Mouse (Mus musculus): ENCODE data around the gene Efcab12.

Efcab12 gene

DNA sequence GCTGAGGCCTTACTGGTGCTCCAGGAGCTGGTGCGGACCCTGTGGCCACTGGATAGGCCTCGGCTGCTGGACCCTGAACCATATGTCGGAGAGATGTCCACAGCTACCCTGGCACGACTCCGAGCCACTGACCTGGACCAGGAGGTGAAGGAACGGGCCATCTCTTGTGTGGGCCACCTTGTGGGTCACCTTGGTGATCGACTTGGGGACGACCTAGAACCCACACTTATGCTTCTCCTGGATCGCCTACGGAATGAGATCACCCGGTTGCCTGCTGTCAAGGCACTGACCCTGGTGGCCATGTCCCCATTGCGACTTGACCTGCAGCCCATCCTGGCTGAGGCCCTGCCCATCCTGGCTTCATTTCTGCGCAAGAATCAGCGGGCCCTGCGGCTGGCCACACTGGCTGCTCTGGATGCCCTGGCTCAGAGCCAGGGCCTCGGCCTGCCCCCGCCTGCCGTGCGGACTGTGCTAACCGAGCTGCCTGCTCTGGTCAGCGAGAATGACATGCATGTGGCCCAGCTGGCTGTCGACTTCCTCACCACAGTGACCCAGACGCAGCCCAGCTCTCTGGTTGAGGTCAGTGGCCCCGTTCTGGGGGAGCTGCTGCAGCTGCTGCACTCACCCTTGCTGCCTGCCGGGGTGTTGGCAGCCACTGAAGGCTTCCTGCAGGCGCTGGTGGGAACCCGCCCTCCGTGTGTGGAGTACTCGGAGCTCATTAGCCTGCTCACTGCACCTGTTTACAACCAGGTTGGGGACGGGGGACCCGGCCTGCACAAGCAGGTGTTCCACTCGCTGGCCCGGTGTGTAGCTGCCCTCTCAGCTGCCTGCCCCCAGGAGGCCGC is 46.1 kb downstream of the Efcab12 start:
- no peak for DNase-seq (ENCODE audit: low spot score in 2 of 2)

DNA sequence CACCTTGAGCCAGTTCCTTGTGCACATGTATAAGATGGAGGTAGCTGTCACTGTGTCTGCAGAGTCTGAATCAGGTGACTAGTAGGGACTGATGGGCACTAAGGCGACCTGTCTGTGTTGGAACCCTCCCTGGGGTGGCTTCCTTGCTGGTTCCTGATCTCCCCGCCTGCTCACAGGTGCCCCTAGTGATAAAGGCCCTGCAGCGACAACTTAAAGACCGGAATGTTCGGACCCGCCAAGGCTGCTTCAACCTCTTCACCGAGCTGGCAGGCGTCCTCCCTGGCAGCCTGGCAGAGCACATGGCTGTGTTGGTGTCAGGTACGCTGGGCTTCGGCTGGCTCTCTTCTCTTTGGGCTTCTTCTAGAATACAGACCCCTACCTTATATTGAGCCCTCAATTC is 47.2 kb downstream of the Efcab12 start:
- no peak for DNase-seq (ENCODE audit: low spot score in 2 of 2)

DNA sequence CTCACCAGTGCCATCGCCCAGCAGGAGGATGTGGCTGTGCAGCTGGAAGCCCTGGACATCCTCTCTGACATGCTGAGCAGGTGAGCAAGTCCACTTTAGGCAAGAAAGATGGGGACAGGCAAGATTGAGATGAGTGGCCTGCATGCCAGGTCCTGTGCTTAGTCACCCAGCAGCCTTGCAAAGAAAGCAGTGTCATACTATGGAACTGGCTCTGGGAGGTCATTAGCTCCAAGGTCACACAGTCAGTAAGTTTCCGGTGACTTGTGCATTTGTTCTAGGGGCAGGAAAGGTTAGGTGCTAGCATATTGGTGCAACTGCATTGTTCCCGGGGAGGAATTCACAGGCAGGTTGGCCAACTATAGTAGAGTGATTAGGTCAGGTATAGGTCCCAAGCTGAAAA is 55.4 kb downstream of the Efcab12 start:
- no peak for DNase-seq (ENCODE audit: low spot score in 2 of 2)

DNA sequence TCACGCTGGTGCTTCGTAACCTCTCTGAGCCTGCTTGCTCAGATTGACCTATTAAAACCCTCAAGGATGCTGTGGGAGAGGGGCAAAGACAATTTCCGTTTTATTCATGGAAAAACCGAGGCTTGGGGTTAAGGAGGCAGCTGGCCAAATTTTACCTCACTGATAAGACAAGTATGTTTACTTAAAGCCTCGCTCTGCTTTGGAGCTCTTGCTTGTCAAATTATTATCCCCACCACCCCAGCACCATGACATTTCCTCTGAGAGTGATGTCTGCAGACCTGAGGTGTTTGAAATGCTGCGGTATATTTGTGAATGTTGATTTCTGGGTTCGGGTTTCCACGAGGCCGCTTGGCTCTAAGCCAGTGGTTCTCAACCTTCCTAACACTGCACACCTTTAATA is 61.8 kb downstream of the Efcab12 start:
- no peak for DNase-seq (ENCODE audit: low spot score in 2 of 2)

DNA sequence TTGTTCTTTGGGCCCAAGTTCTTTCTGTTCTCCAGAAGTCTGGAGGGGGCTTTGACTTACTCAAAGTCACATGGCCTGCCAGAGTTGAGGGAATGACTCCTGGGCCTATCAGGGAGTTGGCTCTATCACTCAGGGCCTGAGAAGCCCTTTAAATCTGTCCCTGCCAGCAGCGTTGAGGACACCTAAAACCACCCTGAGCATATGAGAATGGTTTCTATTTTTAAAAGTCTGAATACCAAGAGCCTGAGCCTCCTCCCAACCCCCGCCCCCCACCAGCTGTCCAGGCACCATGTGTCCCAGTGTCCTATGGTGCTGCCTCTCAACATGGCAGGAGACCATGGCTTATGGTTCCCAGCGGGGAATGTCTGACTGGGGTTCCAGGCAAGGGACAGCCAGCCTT is 62.4 kb downstream of the Efcab12 start:
- no peak for DNase-seq (ENCODE audit: low spot score in 2 of 2)

DNA sequence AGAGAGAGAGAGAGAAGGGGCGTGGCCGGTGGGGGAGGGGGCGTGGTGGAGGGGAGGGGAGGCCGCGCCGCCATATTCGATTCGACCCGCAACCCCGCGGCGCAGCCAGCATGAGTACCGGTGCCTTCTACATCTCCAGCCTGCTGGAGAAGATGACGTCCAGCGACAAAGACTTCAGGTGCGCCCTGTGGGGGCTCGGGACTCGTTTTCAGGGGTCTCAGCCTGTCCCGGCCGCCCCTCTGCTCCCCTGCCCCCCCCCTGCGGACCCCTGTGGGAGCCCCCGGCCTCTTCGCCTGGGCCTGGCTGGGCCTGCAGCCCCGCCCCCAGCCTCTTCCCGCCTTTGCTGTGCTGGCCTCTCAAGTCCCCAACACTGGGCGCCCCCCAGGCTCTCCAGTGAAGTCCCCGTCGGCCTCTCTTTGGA is 63.7 kb downstream of the Efcab12 start, which contains the start of gene Cand2:
TSS of gene Cand2 (plus strand) at position 38 of the 421 bp plus-strand sequence.
- no peak for DNase-seq (ENCODE audit: low spot score in 2 of 2)

DNA sequence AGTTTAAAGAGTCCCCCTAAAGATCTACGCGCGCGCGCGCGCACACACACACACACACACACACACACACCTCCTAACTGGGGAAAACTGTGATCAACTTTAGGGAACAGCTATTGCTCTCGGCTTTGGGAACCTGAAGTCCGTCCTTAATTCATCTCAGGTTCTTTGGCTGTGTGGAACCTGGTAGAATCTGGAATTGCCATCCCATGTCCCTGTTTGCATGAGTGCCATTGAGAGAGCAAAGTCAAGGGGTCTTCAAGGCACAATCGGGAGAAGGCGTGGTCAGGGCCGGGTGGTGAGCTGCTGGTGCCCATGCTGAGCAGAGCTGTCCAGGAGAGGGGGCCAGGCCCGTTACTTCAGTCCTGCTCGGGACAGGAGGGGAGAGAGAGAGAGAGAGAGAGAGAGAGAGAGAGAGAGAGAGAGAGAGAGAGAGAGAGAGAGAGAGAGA is 64.2 kb downstream of the Efcab12 start:
- no peak for DNase-seq (ENCODE audit: low spot score in 2 of 2)

DNA sequence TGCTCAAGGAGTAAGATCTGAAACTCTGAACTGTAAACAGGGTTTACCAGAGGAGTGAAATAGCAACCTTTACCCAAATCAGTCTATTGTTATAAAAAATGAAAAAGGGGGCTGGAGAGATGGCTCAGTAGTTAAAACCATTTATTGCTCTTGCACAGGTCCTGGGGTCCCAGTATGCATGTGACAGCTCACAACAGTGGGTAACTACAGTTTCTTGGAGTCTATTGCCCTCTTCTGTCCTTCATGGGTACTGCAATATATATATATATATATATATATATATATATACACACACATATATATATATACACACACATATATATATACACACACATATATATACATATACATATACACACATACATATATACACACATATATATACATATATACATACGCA is 65.6 kb downstream of the Efcab12 start:
- DNase-seq (ENCODE audit: low spot score in 2 of 2): no peak

DNA sequence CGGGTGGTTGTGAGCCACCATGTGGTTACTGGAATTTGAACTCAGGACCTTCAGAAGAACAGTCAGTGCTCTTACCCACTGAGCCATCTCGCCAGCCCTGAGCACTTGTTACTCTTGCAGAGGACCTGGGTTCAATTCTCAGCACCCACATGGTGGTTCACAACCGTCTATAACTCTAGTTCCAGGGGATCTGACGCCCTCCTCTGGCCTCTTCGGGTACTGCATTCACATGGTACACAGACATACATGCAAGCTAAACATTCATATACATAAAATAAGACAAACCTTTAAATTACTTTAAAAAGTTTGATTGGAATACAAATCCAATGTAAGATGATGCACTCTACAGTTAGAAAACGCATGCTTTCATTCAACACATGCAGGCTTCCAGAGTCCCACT is 66.0 kb downstream of the Efcab12 start:
- DNase-seq (ENCODE audit: low spot score in 2 of 2): no peak

DNA sequence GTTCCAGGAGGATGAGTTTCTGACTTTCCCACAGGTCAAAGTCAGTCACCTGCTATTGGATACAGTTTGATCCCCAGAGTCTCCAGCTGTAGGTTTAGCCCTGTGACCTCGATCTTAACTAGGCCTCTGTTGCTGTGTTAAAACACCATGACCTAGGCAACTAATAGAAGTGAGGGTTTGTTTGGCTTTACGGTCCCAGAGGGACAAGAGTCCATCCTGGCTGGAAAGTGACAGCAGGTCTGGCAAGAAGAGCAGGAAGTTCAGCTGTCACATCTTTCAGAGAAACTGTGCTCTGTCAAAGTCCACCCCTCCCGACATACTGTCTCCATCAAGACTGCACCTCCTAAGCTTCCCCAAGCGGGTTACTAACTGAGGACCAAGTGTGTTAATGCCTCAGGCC is 67.4 kb downstream of the Efcab12 start:
- no peak for DNase-seq (ENCODE audit: low spot score in 2 of 2)

DNA sequence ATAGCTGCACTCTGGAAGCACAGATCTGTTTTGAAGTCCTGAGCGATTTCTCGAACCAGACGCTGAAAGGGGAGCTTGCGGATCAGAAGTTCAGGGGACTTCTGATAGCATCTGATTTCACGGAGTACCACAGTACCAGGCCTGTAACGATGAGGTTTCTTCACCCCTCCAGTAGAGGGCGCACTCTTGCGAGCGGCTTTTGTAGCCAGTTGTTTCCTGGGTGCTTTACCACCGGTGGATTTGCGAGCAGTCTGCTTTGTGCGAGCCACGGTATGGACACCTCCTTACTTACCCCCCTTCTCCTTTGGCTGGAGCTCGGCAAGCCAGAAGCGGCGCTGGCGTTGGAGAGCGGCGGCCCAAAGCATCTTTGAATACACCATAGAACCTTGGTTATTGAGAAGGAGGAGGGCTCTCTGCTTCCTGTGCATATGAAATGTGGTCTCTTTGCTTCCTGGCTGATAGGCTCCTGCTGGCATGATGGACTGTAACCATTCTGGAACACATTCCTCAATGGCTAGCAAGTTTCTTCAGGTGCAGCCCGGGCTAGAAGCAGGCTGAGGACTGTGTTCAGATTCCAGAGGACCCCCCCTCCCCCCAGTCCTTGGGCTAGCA is 68.0 kb downstream of the Efcab12 start:
- DNase-seq (ENCODE audit: low spot score in 2 of 2): no peak

DNA sequence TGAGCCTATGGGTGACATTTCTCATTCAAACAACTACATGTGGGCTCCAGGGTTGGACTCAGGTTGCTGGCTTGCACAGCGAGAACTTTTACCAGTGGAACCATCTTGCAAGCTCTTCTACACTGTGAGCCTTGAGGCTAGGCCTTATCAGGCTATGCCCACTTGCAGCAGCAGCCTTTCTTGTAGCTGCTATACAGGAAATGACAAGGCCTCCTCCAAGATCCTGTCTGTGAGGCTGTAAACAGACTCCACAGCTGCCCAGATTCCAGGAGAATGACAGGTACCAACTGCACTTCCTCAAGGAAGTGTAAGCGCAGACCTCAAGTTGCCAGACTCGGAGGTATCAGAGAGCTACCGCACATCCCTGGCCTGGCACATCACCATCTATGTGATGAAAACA is 70.0 kb downstream of the Efcab12 start:
- DNase-seq (ENCODE audit: low spot score in 2 of 2): no peak

DNA sequence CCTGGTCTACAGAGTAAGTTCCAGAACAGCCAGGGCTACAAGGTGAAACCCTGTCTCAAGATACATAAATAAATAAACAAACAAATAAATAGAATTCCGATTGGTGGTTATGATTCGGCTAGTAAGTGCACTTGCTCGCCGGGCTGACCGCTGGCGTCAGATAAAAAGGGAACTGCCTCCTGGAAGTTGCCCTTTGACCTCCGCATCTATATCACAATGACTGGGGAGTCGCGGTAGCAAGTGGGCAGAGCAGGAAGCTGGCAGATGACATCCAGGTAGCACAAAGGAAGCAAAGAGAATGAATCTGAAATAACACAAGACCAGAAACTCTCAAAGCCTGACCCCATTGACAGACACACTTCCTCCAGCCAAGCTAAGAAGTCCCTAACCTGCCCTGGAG is 70.9 kb downstream of the Efcab12 start:
- no peak for DNase-seq (ENCODE audit: low spot score in 2 of 2)

DNA sequence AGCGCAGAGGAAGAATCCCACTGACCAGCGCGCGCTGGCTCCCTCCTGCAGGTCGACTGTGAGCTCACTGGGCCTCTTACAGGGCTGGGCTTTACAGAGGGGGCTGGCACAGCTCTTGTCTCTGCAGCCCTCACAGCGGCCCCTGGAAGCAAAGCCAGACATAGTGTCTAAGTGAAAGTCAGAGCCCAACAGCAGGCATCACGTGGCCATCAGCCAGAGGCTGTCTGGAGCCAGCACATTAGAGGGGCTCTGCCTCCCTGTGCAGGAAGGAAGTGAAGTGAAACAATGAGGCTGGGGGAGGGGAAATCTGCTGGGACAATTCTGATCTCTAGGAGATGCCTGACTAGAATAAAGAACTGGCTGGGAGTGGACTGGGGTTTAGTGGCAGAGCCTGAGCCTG is 74.0 kb downstream of the Efcab12 start:
- peak; percentile 13 to 14 for DNase-seq (ENCODE audit: low spot score in 2 of 2)

DNA sequence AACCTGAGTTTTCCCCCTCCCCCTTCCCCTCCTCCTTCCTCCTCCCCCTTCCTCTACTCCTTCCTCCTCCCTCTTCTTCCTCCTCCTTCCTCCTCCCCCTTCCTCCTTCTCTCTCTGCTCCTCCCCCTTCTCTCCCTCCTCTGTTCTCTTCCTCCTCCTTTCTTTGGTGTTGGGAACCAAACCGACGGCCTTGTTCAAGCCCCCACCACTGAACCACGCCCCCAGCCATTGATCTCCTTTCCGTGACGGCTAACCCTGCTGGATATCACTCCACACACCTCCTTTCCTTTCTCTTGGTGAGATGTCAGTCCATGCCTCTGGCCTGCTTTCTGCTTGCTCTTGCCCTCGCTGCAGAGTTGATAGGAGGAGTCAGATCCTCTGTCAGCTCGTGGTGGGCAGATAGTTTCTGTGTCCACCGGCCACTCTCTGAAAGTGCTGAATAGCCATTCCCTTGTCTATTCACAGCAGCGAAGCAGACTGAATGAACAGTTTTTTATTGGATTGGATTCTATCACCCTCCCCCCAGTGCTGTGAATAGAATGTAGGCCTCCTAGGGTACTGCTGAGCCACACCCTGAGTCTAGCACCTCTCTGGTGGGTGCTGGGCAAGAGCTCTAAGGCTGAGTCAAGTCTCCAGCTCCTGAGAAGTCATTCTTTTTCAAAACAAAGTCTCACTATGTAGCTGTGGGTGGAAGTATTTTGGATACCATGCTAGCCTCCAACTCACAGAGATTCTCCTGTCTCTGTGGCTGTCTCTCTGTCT is 76.0 kb downstream of the Efcab12 start, which contains the start of gene Tmem40:
TSS of gene Tmem40 (minus strand) at position 416 of the 762 bp plus-strand sequence.
- DNase-seq (ENCODE audit: low spot score in 2 of 2): no peak

DNA sequence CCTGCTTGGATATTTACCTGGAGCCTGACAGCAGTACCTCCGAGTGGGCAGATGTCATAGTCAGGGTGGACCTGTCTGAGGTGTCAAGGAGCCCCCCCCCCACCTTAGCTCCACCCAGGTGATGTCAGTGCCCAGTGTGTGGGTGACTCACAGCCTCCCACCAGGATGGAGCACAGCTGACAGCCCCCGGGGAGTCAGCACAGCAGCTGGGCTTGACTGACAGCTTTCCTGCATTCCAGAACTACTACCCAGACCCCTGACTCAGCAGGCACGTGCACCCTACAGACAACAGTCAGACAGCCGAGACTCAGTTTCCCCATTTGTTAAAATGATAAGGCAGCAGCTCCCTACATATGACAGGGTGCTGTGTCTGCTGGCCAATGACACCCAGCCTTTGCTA is 77.2 kb downstream of the Efcab12 start:
- DNase-seq (ENCODE audit: low spot score in 2 of 2): no peak

Measured in left cerebral cortex, adult 9 months (tissue).